Mouse (Mus musculus) frontal cortex, postnatal 10 days (tissue): ENCODE measurements around the gene Pts.

Experiments used
- DNase-seq, 2 experiments: peaks; one replicate each; pipeline ENCODE4 v3.0.0; 2022; ENCODE audit warnings: low spot score in 2 of 2, mixed read lengths in 1 of 2

Gene Pts

DNA sequence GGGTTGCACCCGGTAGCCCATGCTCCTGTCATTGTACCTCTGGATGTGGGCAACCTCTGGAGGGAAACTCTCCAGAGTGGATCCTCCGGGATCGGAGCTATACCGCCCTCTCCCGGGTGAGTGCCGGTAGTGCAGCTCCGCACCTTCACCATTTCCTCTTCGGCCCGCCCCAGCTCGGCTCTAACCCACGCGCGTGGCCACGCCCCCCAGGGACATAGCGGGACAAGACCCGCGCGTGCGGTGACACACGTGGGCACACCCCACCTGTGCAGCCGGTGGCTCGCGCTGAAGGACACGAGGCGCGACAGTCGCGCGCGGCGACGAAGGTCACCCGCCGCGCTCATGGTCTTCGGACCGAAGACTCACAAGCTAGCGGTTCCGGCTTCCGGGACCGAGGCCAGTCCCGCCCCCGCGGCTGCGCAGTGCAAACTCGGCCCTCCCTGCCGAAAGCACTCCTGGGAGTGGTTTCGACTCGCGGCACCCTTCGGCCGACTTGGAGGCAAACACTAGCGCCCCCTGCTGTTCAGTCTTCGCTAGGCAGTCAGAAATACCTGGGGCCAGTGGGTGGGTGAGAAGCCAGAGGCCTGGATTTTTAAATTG is at the start of gene Pts:
Gene Pts (minus strand): TSS at position 432 of the 600 bp plus-strand sequence.
- peak; percentile 93 to 95 for DNase-seq

DNA sequence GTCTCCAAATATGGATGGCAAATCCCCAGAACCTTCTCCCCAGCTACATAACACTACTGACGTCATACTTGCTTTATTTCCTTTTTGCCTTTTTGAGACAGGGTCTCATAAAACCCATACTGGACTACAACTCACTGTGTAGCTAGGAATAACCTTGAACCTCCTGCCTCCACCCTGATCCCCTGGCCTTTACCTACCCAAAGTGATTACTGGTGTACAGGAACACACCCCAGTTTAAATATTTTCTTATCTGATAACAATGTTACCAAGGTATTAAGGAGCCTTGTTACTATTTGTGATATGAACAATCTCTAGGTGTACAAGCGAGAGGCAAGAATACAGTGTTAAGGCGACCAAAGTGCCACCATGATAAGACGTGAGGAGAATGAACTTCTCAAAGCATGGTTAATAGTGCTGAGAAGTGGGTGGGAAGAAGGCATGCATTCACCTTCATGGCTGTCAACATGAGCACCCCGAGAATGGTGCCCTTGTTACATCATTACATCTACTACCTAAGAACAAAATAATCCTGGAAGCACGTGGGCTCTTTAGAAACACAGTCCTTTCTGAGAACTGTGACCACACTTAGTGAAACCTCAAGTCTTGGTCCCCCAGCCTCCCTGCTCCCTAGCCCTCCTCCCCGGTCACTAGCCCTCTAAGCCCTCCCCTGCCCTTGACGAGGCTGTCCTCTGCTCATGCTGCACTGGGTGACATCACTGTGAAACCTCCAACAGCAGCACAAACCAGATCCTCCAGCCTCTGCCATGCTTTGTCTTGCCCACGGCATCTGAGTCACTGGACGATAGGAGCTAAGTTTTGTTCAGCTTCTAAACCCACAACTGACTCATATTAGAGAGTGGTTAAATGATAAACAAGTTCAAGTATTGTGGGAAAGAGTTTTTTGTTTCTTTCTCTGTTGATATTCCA is 41.3 kb upstream of the Pts start:
- DNase-seq: no peak

DNA sequence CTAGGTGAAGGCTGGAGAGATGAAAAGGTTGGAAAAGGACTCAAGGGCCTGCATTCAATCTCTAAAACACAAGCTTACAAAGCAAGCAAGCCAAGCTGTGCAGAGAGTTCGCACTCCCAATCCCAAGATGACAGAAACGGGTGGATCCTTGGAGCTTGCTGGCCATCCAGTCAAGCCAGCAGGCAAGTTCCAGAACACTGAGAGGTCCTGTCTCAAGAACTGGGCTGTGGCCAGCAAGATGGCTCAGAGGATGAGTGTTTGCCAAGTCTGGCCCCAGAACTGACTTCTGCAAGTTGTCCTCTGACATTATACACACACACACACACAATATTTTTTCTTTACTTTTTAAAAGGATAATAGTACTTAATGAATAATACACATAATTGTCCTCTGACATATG is 39.4 kb upstream of the Pts start:
- no peak for DNase-seq

DNA sequence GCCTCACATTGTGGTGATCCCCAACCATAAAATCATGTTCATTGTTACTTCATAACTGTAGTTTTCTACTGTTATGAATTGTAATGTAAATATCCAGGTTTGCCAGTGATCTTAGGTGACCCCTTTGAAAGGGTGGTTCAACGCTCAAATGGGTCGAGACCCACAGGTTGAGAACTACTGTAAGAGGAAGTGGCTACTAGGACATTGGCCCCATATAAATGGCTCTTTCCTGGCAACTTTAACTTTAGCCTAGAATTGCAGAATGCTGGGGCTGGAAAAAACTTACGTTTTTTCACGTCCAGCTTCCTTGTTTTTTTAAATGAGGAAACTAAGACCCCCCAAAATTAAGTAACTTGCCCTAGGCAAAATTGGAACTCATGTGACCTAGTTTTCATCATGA is 38.8 kb upstream of the Pts start:
- no peak for DNase-seq

DNA sequence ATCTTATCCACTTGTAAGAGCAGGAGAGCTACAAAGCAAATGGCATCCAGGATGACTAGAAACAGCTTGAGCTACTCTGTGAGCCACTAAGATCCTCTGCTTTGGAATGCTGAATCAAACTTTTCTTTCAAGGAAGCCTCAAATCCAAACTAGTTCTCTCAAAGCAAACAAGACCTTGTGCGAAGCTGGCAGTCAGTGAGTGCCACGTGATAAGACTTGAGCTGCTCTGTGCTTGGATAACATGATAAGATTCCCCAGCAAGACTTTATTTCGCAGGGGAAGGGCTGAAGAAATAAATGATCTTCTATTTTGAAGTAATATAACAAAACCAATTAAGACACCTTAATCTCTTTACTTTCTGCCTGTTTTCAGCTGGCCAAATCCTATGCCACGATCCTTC is 37.4 kb upstream of the Pts start:
- DNase-seq: no peak

DNA sequence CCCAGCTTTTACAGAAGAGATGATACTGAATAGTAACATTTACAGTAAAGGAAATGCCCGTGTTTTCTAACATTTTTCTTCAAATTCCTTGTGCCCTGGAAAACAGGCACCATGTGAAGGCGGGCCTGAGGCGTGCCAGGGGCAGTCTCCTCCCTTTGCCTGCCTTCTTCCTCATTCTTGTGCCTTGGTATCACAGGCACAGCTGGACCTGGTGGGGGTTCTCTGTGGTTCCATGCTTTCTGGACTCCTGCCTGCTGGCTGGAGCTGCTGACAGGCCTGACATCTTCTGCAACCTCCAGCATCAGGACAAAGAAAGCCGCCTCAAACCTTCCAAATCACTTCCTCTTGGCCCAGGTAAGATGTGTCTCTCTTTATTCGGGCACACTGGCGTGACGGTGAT is 36.6 kb upstream of the Pts start:
- DNase-seq: no peak

DNA sequence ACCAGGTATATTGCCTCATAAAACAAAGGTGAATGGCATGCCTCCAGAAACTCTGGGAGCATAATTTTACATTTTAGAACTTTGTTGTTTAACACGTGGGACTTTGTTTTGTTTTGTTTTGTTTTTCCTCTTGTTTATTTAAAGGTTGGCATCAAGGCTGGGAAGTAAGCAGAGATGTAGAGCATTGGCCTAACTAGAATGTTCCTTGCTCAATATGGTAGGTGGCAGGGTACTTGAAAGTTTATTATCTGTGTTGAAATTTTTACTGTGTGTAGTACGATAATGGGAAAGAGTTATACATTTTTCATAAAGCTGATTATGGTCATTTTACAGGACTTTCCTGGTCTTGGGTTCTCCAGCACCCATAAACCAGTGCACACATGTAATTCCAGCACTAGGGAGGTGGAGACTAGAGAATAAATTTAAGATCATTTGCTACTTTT is 33.4 kb upstream of the Pts start:
- DNase-seq: no peak

DNA sequence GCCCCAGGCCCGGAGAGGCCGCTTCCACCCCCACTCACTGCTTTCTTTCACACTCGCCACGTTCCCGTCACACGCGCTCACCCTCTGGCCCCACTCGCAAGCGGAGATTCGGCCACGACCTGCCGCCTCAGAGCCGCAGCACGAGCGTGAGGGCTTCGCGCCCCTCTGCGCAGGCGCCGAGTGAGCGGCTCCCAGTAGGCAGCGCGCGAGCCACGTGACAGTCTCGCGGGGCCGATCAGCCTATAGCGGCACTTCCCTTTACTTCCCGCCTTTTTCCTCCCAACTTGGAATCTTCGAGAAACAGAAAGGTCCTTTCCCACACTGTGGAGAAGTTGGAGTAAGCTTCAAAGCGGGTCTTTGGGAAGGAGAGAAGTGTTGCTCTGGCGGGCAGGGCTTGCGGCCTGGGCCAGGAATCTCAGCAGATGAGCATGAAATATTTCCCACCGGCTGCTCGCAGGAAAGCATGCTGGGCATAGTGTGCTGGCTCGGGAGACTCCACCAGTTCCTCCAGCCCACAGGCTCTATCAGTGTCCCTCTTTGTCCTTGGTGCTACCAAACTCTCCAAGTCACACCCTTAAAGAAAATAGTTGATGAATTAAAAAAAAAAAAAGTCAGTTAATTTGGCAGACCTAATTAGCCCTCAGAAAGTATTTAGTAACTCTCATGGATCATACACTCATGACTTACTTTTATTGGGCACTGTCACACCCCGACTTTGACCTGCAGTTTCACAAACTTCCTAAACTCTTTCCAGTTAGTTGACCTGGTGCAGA is 32.8 kb upstream of the Pts start, which contains the start of gene Tex12:
Gene Tex12 (minus strand): TSS at position 181 of the 773 bp plus-strand sequence.
- DNase-seq: no peak

DNA sequence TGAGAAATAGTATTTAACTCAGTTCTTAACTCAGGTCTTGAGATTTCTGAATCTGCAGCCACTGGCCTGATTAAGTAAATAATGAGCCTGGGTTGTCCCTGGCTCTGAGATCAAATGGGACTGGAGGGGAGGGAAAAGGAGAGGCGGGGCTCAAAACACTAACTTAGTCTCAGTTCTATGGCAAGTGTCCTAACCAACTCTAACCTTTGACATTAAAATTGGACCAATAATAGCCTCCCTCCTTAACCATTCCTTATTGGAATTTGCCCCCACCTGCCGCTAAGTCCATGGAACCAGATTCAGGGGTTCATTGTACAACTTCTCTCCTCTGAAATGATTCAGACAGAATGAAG is 26.5 kb upstream of the Pts start, which contains the start of gene Bco2:
Gene Bco2 (minus strand): TSS at position 88 of the 353 bp plus-strand sequence.
- no peak for DNase-seq

DNA sequence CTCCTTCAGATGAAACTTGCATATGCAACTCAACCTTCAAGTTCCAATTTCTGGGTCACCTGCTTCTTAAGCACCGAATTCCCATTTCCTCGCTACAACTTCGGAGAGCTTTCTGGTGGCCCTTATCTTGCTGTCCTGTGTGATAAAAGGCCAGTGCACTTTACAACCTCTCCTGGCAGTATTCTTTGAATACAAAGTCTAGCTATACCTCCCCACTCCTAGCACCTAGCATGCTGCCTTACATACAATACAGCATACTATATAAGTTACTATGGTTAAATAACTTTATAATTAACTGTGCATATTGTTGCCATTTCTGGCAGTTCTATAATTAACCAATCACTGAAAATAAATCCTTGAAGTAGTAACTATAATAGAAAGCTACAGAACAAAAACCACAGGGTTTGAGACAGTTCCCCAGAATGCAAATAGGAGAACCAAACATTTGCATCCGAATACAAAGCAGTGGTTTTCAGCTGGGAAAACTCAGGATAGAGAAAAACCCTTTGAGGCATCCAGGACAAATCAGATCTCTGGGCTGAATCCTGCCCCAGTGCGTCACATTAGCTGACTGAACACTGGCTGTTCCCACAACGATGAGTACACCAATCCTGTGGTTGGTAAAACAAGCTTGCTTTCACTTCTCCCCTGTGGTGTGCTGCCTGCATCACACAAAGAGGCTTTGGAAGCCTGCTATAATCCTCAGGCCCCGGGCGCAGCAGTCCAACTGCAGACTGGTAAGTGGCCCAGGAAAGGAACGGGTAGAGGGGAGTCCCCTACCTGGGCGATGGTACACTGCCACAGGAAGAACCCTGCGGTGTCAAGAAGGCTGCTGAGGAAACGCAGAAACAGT is 25.9 kb upstream of the Pts start, which contains the start of gene Il18:
Gene Il18 (plus strand): TSS at position 587 of the 853 bp plus-strand sequence.
- DNase-seq: peak; percentile 63 to 68

DNA sequence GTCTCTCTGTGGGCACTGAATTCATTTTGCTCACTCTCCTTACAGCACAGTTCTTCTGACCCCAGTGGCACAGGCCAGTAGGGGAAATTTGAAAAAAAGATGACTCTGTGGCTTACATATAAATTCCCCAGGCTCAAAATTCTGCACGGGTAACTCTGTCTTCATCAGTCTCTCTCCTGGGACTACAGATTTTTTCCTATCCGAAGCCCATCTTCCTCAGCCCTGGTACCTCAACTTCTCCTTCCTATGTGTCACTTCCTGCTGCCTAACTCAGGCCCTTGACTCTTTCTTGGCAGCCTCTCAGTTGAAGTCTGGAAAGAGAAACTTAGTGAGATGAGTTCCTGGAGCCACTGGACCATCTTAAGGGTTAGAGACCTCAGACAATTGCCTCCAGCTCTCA is 25.0 kb upstream of the Pts start:
- no peak for DNase-seq

DNA sequence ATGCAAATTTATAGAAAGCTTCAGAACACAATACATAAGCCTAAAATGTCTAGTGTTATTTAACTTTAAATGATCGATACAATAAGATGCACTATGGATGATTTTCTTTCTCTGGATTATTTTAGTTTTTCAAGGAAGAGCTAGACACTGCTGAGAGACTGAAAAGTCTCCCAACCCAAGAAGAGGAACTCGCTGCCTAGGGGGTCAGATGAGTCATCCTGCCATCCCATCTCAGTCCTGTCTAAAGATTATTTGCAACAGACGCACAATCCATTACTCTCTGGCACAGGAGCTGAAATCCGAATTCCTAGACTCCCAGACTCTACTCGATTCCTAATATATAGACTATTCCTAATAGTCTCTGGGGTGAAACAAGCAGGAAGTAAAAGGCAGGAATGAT is 23.7 kb upstream of the Pts start:
- DNase-seq: no peak

DNA sequence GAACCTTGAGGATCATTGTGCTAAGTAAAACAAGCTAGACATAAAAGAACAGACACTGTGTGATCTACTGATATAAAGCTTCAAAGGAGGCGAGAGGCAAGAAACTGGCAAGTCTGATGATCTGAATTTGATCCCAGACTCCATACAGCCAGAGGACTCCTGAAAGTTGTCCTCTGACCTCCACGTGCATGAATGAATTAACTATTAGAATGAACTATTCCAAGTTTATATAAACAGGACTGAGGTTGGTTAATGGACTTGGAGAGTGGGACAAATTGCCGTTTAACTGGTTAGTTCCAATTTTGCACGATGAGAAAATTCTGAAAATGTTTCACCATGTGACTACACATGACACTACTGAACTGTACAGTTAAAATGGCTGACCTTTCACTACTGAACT is 20.4 kb upstream of the Pts start:
- DNase-seq: no peak

DNA sequence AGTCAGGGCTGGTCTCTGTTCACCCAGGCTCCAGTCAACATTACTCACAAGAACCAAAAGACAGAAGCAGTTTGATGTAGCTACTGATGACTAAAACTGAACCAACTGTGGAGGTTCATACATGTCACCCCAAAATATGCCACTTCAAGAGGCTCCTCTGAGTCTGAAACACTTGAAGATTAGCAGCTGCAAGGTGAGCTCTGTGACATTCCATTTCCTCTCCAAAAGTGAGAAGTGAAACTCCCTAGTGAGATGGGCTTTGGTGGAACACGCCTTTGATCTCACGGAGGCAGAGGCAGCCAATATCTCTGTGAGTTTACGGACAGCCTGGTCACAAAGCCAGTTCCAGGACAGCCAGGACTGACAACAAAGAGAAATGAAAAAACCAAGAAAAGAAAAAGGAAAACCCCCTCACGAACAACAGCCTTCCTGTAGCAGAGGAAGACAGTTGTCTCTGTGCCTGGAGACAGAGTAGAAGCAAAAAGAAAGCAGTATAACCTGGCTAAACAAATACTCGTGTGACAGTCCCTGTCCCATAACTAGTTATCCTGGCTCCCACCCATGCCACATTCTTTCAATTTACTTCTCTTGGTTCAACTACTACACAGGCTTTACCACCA is 19.4 kb upstream of the Pts start:
- no peak for DNase-seq

DNA sequence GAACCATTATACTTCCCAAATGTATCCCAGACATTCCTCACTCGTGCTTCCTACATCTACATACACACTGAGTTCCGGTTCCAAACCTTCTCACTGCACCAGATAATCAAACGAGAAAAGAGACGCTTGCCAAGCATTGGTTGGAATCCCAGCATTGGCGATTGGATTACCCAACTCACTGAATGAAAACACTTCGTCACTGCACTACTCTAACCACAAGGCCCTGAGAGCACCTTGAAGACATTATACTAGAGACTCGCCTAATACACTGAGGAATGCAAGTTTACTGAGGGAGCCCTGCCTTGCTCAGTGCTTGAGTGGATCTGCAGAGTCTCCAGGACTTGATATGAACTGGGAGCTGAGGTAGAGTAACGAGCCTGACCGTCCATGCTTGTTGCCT is 13.9 kb upstream of the Pts start:
- DNase-seq: no peak

DNA sequence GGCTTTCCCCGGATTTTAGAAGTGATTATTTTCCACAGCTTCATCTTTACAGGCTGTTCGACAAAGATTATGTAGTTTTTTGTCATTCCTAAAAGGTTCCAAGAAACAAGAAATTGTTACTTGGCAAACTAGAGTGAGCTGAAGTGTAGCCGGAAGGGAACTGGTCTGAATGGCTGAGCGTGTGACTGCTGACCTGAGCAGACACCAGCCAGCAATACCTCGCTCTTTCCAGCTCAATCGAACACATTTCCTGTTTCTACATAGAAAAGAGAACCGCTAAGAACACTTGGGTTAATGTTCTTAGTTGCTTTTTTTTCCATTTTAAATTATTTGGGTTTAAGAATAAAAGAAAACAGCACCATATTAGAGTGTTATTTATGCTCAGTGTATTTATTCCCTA is 11.6 kb upstream of the Pts start:
- DNase-seq: no peak

DNA sequence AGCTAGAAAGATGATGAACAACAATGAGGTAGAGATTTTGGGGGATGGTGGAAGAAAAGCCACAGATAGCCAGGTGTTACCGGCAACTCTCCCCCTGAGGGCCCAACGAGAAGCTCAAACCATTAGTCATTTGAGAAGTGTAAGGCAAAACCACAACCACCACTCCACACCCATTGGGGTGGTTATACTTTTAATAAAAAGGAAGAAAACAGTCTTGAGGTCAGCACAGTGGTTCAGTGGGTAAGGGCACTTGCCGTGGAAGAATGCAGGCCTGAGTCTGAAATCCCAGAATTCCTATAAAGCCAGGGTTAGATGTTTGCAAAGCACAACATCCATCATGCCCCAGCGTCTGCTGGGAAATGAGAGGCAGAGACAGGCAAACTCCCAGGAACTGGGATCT is 8.8 kb upstream of the Pts start:
- no peak for DNase-seq

DNA sequence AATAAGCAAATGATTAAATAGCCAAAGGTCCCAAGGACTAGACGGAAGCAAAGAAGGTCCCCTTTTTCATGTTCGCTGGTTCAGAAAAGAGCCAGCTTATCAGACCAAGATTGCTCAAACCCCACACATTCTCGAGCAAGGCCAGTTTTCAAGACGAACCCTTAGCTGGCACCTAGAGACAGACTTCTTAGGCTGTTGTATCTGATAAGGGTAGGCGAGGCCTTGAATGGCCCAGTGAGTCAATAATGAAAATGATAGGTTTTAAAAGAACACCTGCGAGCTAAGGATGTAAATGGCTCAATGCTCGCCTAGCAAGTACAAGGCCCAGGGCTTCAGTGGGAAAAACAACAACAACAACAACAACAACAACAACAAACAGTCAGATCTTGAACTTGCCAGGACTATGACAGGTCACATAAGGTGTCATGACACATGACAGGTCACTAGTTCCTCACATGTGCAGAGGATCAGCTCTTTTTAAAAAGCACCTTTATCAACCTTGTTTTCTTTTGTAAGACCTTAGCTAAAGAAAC is 8.1 kb upstream of the Pts start:
- no peak for DNase-seq

DNA sequence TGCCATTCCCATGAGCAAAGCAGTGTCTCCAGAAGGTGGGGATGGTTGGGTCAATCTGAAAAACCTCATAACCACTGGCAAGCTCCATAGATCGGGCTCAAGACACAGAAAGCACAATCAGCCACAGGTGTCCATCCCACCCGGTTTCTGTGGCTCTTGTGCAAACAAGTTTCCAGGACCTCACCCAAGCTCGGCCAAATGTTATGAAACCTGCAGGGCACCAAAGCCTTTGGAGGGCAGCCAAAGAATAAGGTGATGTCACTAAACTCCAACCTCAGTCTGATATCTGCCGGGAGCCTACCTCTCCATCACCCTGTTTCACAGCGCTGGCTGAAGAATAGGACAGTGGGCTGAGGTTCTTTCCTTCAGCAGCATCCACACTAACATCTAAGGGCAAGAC is 7.4 kb upstream of the Pts start:
- no peak for DNase-seq

DNA sequence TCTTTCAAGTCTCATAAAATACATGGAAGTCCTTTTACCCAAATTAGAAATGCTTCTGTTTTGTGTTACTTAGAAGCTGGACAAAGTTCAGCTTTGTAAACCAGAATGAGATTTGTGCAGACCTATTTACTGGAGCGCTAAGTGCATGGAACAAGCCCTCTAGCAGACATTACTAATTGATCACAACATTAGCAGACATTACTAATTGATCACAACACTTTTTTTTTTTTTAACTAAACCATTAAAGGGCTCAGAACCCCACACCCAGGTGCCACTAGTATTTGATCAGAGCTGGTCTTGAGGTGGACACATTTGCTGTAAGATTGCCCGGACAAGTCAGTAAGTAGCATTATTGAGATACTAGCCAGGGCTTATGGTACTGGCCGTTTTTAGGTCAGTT is 5.3 kb upstream of the Pts start:
- DNase-seq: no peak

DNA sequence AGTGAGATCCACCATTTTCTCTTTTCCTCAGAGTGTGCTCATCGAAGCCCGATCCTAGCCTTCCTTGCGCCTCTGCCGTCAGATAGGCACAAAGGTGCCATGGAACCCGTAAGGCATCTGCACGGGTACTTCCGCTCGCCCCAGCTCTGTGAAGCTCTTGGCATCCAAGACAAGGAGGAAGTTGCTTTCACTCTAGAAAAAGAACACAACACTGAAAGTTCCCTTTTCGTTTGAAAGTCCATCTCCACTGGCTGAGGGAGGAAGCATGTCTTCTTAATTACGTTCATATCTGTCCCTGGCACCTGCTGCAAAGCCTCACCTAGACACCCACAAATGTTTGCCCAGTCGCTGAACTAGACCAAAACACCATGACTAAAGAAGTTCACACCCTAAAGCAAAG is 4.8 kb upstream of the Pts start:
- no peak for DNase-seq
